Mouse (Mus musculus) T-helper 1 cell (primary cell): Measurements from ENCODE around the gene Fam221a.
"Not testable (repeated sequence)": the region's sequence is repeated elsewhere in the genome, so short reads cannot be mapped to it uniquely, and the experiment has no call there.

ENCODE experiments used
- in situ Hi-C: fragments of 300-600 bp; cut with MboI, MseI; formaldehyde crosslinking; loops from one replicate; pipeline ENCODE4 v1.15.1; 2025; ENCODE audit warnings: high pct_unique_total_duplicates

The Fam221a gene

DNA sequence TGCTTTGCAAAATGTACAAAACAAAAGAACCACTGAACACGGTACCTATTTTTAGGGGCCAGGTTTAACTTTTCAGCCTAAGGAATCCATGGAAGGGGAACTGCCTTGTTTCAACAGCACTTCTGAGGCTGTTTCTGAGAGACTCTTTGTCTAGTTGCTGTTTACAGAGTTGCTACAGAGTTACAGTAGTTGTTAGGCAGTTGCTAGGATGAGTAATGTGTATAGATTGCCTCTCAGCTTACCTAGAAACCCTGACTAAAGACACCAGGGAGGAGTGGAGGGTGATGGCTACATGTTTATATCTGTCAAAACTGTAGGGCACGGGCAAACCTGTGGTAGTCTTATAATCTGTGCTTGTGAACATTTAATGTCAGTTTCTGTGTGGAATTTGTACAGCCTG is 6.4 kb downstream of the Fam221a start:
- in situ Hi-C loops = loop anchor here (10.0 kb wide), 1 partner anchor 1841 kb away; no protein-coding TSS in a partner anchor

DNA sequence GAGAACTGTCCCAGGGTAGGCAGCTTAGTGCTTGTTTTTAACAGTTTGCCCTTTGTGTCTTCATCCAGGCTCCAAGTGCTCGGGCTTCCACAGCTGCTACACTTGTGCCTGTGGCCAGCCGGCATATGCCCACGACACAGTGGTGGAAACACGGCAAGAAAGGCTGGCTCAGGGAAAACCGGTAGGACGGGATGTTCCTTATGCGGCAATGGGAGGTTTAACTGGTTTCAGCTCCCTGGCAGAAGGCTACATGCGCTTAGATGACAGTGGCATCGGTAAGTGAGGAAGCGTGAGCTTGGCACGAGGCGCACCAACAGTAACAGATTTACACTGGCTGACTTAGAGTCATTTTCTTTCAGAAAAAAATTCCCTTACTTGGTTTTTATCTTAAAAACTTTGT is 10.8 kb downstream of the Fam221a start:
- in situ Hi-C loops = loop anchor here (10.0 kb wide), 1 partner anchor 1836 kb away; no protein-coding TSS in a partner anchor

DNA sequence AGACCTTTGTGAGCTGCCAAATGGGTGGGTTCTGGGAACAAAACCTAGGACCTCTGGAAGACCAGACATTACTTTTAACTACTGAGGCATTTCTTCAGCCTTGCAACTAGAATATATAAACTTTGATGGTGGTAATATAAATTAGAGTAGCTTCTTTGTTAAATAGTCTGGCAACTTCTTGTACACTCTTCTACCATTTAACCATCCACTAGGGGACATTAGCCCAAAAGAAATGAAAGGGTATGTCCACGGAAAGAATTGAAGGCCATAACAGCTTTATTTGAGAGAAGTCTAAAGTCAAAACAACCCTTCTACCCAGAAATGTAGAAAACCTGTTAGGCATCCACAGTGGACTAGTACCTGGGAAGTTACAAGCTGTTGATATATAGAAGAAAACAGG is 26.7 kb downstream of the Fam221a start:
- in situ Hi-C loops = loop anchor here (5.0 kb wide), 1 partner anchor 42 kb away; no protein-coding TSS in a partner anchor

DNA sequence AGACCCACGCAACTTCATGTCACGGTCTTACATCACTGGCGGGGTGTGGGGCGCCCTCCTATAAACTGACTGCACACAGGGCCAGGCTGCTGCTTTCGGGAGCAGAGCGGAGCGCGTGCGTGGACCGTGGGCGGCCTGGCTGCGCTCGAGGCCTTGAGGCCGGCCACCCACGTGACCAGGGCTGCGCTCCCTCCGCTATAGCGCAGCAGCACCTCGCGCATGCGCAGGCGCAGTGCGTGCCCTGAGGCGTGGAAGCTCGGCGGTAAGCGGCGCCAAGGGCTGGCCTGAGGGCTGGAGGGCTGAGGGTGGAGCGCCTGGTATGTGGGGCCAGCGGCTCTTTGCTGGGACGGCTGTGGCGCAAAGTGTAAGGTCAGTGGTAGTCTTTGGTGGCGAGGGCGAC is 27.8 kb downstream of the Fam221a start, which contains the start of gene Stk31:
Gene Stk31, plus strand, starts transcription at position 289 of the 400 bp plus-strand sequence.
- in situ Hi-C loops = loop anchor here (5.0 kb wide), 1 partner anchor 338 kb away; no protein-coding TSS in a partner anchor

DNA sequence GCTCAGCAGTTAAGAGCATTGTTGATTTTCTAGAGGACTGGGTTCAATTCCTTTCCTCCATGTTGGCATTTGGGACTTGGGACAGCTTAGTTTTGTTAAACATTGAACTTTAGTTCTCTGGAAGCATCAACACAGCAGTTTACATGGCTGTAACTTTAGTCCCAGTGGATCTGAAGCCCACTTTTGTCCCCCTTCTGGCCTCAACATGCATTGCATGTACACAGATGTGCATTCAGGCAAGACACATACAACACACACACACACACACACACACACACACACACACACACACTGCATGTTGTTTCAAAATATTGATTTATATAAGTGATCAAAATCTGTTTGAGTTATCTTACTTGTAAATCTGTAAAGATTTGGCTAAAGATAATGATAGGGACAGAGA is 29.9 kb downstream of the Fam221a start:
- in situ Hi-C loops = loop anchor here (5.0 kb wide), 1 partner anchor 340 kb away; no protein-coding TSS in a partner anchor

DNA sequence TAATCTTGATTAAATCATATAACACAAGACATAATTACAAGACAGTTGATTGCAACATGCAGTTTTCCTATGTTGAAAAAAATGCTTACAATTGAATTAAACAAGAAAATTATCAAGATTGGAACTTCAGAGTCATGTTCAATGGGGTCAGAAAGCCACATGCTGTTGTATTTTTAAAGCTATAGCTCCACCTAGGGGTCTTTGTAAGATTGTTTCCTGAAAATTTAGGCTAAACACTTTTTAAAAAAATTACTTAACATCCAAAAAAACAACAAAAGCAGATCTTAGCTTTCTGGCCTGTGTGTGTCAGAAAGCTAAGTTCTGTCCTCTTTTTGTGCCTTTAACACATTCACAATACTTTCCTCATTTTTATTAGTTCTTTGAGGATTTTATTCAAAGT is 30.8 kb downstream of the Fam221a start:
- in situ Hi-C loops = loop anchor here (5.0 kb wide), 1 partner anchor 341 kb away; no protein-coding TSS in a partner anchor

DNA sequence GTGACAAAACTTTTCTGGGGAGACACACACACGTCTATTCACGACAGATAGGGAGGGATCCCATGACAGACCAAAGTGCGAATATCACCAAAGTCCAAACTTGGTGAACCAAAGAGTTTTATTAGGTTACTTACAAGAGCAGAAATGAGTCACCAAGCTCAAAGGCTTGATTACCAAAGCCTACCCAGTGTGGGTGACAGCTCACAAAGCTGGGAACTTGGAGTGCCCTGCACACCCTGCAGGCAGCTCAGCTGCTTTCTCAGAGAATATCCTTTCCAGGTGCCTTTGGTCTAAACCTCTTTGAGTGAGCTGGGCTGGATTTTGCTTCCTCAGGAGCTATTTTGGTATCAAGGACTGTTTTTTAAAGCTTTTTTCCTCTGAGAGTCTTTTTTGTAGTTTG is 43.3 kb downstream of the Fam221a start:
- in situ Hi-C loops = no loop called here

DNA sequence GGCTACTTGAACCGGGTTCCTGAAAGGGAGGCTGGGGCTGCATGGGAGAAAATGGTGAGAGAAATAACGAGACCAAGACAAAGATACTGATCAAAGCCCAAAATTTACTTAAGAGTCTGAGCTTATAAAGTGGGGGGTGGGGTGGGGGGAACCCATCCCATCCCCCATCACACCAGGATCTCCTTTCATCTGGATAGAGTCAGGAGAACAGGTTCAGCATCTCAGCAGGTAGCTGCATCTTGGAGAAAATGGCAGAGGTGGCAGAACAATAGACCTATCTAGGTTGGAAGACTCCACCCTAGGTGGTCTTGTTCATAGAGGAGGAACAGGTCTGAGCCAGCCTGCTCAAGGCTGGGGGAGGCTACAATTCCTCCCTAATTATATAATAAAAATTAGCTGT is 45.4 kb downstream of the Fam221a start:
- in situ Hi-C loops = not testable (repeated sequence)

DNA sequence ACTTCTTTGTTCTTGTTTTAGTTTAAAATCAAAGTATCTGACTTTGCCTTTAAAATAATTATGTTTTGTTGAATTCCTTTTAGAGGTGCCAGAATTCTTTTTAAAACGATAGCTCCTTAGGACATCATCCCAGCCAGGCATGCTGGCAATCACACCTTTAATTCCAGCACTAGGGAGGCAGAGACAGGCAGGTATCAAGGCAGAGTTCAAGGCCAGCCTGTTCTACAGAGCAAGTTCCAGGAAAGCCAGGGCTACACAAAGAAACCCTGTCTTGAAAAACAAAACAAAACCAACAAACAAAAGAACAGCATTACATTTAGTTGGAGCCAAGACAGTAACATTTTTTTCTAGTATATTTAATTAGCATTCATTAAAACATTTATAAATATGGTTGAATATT is 48.4 kb downstream of the Fam221a start:
- in situ Hi-C loops = no loop called here

DNA sequence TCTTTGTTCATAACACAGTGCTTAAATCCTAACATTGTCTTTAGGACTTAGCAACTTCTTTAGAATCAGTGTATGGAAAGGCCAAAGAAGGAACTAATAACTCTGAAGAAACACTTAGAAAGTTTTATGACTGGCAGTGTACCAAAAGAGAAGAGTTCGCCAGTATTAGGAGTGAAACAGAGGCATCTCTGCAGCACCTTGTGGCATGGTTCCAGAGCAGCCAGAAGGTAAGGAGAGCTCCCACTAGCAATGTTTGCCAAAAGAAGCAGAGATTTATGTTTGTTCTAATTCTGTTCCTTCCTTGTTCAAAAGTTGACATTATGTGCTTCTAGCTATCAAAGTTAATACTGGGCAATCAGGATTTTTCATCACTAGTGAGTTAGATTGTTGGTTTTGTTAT is 69.8 kb downstream of the Fam221a start:
- in situ Hi-C loops = no loop called here
